Mouse (Mus musculus) small intestine, adult 2 months (tissue): Measurements from ENCODE around the gene Eml3. TPM values are rescaled to one million over a fixed set of nuclear protein-coding genes. Genes with fewer than 3 reads are reported as not detected.

Experiments
- H3K27ac ChIP-seq: fragments of 200-500 bp; 2 replicates; pipeline ENCODE4 v1.5.1; 2012; ENCODE audit warnings: low read depth, low read length, control low read depth, inconsistent platforms; ENCODE audit not compliant: insufficient read depth
- H3K27me3 ChIP-seq: fragments of 200-500 bp; 2 replicates; pipeline ENCODE4 v1.6.1; 2012; ENCODE audit warnings: mild to moderate bottlenecking, moderate library complexity, low read length, inconsistent platforms; ENCODE audit not compliant: control insufficient read depth, insufficient read depth
- H3K36me3 ChIP-seq: fragments of 200-500 bp; 2 replicates; pipeline ENCODE4 v1.6.1; 2012; ENCODE audit warnings: mild to moderate bottlenecking, low read length, control low read depth, inconsistent platforms; ENCODE audit not compliant: control insufficient read depth, insufficient read depth
- H3K4me1 ChIP-seq: fragments of 200-500 bp; 2 replicates; pipeline ENCODE4 v1.6.1; 2012; ENCODE audit warnings: low read length, inconsistent platforms, mixed read lengths; ENCODE audit not compliant: control insufficient read depth, insufficient read depth, insufficient read length
- H3K4me3 ChIP-seq: fragments of 200-500 bp; 2 replicates; pipeline ENCODE4 v1.5.1; 2012; ENCODE audit warnings: low read depth, mild to moderate bottlenecking, control low read depth, inconsistent platforms, low read length, moderate library complexity
- CTCF ChIP-seq: fragments of 200-500 bp; IDR thresholded peaks from 2 replicates; pipeline ENCODE4 v1.5.1; 2012; ENCODE audit warnings: low read depth, mild to moderate bottlenecking, control low read depth, inconsistent platforms, low read length, moderate library complexity, mixed read lengths; ENCODE audit not compliant: insufficient replicate concordance, insufficient read length; ENCODE audit errors: extremely low read depth
- POLR2A ChIP-seq: fragments of 200-500 bp; IDR thresholded peaks from 2 replicates; pipeline ENCODE4 v1.6.1; 2012; ENCODE audit warnings: low read depth, mild to moderate bottlenecking, control low read depth, inconsistent platforms, low read length, moderate library complexity
- WGBS: fragments of 180-500 bp; shearing (Covaris S2); methylation state at CpG from one replicate; pipeline ENCODE4 v1.1.7; 2018; 5-methylcytosine and 5-hydroxymethylcytosine counted together
- polyA plus RNA-seq: library from polyadenylated mRNA; depleted of rRNA; stranded (reverse); fragments of >200 nt; gene quantifications from 2 replicates; pipeline ENCODE4 v1.2.3, GENCODE M21; 2012

Eml3 gene
- polyA plus RNA-seq, 1 experiment, result 32.2 TPM

DNA sequence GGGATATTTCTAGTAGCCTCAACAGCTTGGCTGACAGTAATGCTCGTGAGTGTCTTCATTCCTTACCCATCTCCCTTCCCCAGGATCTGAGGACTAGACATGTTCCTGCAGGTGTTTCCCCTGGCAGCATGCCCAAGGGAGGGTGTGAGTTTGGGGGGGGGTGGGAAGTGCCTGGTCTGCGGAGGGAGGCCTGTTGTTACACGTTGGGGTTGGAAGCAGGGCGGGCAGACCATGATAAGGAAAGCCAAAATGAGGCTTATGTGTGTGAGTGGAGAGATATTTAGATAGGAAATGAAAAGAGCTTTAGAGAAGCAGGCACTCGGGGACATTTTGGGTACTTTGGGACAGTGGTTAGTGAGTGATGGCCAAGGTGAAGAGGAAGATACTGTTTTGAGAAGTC is 14.7 kb downstream of the Eml3 start:
- peaks cover 18% of the 10 kb centered on the region for H3K4me1 ChIP-seq
- H3K36me3 ChIP-seq, result peaks cover 42% of the 10 kb centered on the region
- H3K4me3 ChIP-seq, result peak overlapping the region; percentile 8; the same call in 1 of the 2 replicates
- no peaks in the 10 kb centered on the region for H3K27me3 ChIP-seq
- H3K27ac ChIP-seq, result no peak overlapping the region; the same call in 1 of the 2 replicates
- WGBS, result 5% methylated on average over 5 of the region's 5 CpGs
- TF ChIP-seq CTCF (no peak), POLR2A (no peak)

- peak overlapping the region; percentile 17; the same call in 1 of the 2 replicates for H3K27ac ChIP-seq
- peaks cover 18% of the 10 kb centered on the region for H3K4me1 ChIP-seq
- 23% methylated on average over 5 of the region's 5 CpGs for WGBS
- no peaks in the 10 kb centered on the region for H3K27me3 ChIP-seq
- no peak overlapping the region for H3K4me3 ChIP-seq
- peaks cover 46% of the 10 kb centered on the region for H3K36me3 ChIP-seq
- TF ChIP-seq POLR2A, result no peak
- no peak for TF ChIP-seq CTCF
Measured at GRCm38 (mm10) chr19:8944750-8945149, 15.4 kb downstream of the Eml3 start.

- Histone ChIP-seq H3K4me1 (peaks cover 18% of the 10 kb centered on the region), H3K4me3 (no peak overlapping the region)
Measured at GRCm38 (mm10) chr19:8945251-8945650, 15.9 kb downstream of the Eml3 start.

GRCm38 (mm10) chr19:8946929-8947328 is 17.6 kb downstream of the Eml3 start:
- peaks cover 15% of the 10 kb centered on the region for H3K4me1 ChIP-seq
- WGBS, result 82% methylated on average over 7 of the region's 7 CpGs
- no peaks in the 10 kb centered on the region for H3K27me3 ChIP-seq
- H3K4me3 ChIP-seq, result no peak overlapping the region
- no peak overlapping the region for H3K27ac ChIP-seq
- peaks cover 64% of the 10 kb centered on the region for H3K36me3 ChIP-seq
- no peak for TF ChIP-seq CTCF
- no peak for TF ChIP-seq POLR2A

More at GRCm38 (mm10) chr19:8945251-8945650, 15.9 kb downstream of the Eml3 start:
- no peak for TF ChIP-seq CTCF
- Histone ChIP-seq H3K27ac (peak overlapping the region; percentile 28; the same call in 1 of the 2 replicates), H3K36me3 (peaks cover 48% of the 10 kb centered on the region), H3K27me3 (no peaks in the 10 kb centered on the region)
- 64% methylated on average over 6 of the region's 6 CpGs for WGBS

DNA sequence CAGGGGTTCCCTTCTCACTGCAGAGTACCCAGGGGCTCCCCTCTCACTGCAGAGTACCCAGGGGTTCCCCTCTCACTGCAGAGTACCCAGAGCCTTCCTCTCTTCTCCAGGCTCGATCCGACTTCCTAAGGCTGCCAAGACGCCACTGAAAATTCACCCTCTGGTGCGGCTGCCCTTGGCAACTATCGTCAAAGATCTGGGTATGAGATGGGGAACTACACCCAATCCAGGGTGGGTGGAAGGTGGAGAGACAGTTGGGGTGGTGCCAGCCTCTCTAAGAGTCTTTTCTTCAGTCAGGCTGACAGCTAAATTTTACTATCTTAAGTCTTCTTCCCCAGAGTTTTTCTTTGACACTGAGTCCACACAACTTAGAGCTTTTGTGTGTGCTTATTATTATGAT is 20.8 kb downstream of the Eml3 start:
- no peaks in the 10 kb centered on the region for H3K27me3 ChIP-seq
- TF ChIP-seq CTCF (no peak), POLR2A (no peak)
- H3K36me3 ChIP-seq, result peaks cover 57% of the 10 kb centered on the region
- H3K27ac ChIP-seq, result no peak overlapping the region
- WGBS, result 84% methylated on average over 5 of the region's 5 CpGs
- H3K4me1 ChIP-seq, result peaks cover 3% of the 10 kb centered on the region; the same call in 1 of the 2 replicates
- H3K4me3 ChIP-seq, result no peak overlapping the region

- peaks cover 44% of the 10 kb centered on the region for H3K36me3 ChIP-seq
- TF ChIP-seq POLR2A (no peak), CTCF (no peak)
- H3K4me3 ChIP-seq, result no peak overlapping the region
- H3K27ac ChIP-seq, result no peak overlapping the region
- WGBS, result 82% methylated on average over 9 of the region's 9 CpGs
- no peaks in the 10 kb centered on the region for H3K27me3 ChIP-seq
- H3K4me1 ChIP-seq, result peaks cover 3% of the 10 kb centered on the region; the same call in 1 of the 2 replicates
Measured at GRCm38 (mm10) chr19:8952241-8952640, 22.9 kb downstream of the Eml3 start.

DNA sequence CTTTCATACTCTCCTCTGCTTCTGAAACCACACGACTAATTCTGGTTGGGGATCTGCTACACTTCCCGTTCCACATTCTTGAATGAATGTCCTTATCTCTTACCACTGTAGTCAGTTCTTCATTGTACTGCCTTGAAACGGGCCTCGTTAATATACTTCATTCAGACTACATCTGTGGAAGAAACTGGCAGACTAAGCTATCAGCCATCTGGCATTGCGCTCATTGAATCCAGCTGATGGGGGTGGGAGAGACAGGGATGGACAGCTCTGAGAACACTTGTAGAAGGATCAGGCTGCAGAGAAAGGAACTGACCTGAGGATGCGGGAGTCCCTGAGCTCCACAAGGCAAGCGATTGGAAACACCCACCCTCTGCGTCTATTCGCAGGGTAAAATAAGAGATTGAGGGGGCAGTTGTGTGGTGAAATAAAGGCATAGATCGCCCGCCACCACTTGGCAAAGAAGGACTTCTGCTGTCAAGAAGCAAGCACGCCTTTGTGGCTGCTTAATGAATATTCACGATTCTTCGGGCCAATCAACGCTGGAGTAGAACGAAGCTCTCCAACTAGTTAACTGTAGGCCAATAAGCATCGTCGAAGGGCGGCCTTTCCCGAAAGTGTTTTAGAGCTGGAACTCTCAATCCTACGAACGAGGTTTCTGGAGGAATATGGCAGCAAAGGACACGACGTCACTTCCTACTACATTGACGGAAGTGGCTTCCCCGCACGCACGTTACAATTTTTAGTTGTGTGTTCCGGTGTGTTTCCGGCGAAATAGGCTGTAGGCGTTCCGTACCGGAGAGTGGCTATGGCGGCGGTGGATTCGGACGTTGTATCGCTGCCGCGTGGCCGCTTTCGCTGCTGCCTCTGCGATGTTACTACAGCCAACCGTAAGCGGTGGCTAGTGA is 24.0 kb downstream of the Eml3 start, which contains the start of gene Tut1:
Tut1 (plus strand) TSS at position 713 of the 905 bp plus-strand sequence.
- peaks cover 33% of the 10 kb centered on the region for H3K36me3 ChIP-seq
- H3K27ac ChIP-seq, result peak within 1 kb of the TSS; percentile 75
- peaks cover 3% of the 10 kb centered on the region; the same call in 1 of the 2 replicates for H3K4me1 ChIP-seq
- no peaks in the 10 kb centered on the region for H3K27me3 ChIP-seq
- TF ChIP-seq POLR2A (no peak), CTCF (peak; percentile 16; the same call in 1 of the 2 replicates)
- peak within 1 kb of the TSS; percentile 83 for H3K4me3 ChIP-seq
- 1% methylated on average over 46 of the region's 46 CpGs for WGBS
